Mouse (Mus musculus) kidney, embryonic 16.5 days (tissue): ENCODE data around the gene Hsd3b2. TPM values are rescaled to one million over a fixed set of nuclear protein-coding genes. Genes with fewer than 3 reads are reported as not detected.

Experiments
- polyA plus RNA-seq: library from polyadenylated mRNA; unstranded; fragments of >200 nt; fragmentation: Nextera tagmentation; extraction: Ambion mirVana; gene quantifications from 2 replicates; pipeline ENCODE4 v1.2.1, GENCODE M21; 2015

Hsd3b2 gene
- polyA plus RNA-seq, 1 experiment from 2014 or later: 0.36 TPM

Other genes with a start within 250 kb of the Hsd3b2 start
- gene Hsd3b4, start 214.0 kb downstream of the Hsd3b2 start, polyA plus RNA-seq: 64.3 and 64.9 TPM in 2 replicates
- gene Gm10681, start 135.7 kb downstream of the Hsd3b2 start, polyA plus RNA-seq: 99.5 and 117 TPM in 2 replicates
- 0.18 TPM in 1 of 2 replicates, not detected in the other for gene Hsd3b5, start 94.3 kb downstream of the Hsd3b2 start, polyA plus RNA-seq
- gene Hsd3b3, start 38.6 kb upstream of the Hsd3b2 start, polyA plus RNA-seq: 1.2 and 1.4 TPM in 2 replicates
- 3.0 and 4.8 TPM in 2 replicates for gene Hsd3b6, start 89.9 kb upstream of the Hsd3b2 start, polyA plus RNA-seq
- 22.8 and 43.8 TPM in 2 replicates for gene Hsd3b1, start 135.3 kb upstream of the Hsd3b2 start, polyA plus RNA-seq
- 46.0 and 52.0 TPM in 2 replicates for gene Hao2, start 168.7 kb upstream of the Hsd3b2 start, polyA plus RNA-seq